Comparison of ENCODE assay signal across 8 mouse cellular contexts in the genomic region with DNA sequence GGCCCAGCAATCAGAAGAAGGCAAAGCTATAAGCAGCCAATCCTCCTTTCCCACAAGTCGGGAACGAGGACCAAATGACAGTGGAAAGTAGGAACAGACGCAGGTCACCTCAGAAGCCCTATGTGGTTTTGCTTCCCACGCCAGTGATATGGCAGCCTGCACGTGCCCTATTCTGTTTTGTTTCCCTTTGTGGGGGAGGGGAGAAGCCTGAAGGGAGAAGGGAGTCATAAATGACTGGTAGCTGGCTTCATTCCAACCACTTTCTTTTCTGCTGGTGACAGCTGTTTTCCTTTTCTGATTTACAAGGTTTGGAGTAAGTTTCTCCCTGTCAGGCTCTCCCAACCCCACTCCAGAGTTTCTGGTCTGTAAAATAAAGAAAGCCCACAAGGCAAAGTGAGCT. TPM values are rescaled to one million over a fixed set of nuclear protein-coding genes. Genes with fewer than 3 reads are reported as not detected.
A peak's percentile ranks its signal among the peaks of the same experiment; 100 is the strongest.
DNase-seq lines count a peak whose midpoint lies in the region; ATAC-seq lines count a peak whose summit lies in the region.

No protein-coding gene starts in this region.

- no peak for DNase-seq in hindbrain, embryonic 14.5 days (ENCODE audit: low spot score)
- DNase-seq in hindbrain, embryonic 11.5 days (ENCODE audit: low spot score) = no peak
- peak; percentile 76 for DNase-seq in lung, postnatal 10 days
- no peak for DNase-seq in testis, postnatal 14 days (ENCODE audit: low spot score)
- no peak for DNase-seq in spleen, adult 18-20 months

- no peaks in the 10 kb centered on the region for H3K27me3 ChIP-seq in hindbrain, embryonic 14.5 days (ENCODE audit: control insufficient read depth, insufficient read depth, low read length)
- no peaks in the 10 kb centered on the region for H3K27me3 ChIP-seq in hindbrain, embryonic 11.5 days (ENCODE audit: control insufficient read depth, insufficient read depth, low read length)
- no peaks in the 10 kb centered on the region for H3K27me3 ChIP-seq in embryonic facial prominence, embryonic 13.5 days
- no peaks in the 10 kb centered on the region for H3K27me3 ChIP-seq in hindbrain, embryonic 15.5 days

- no peaks in the 10 kb centered on the region for H3K9me3 ChIP-seq in hindbrain, embryonic 14.5 days (ENCODE audit: control insufficient read depth, low read length)
- no peaks in the 10 kb centered on the region for H3K9me3 ChIP-seq in hindbrain, embryonic 11.5 days (ENCODE audit: control insufficient read depth, low read length)
- no peaks in the 10 kb centered on the region for H3K9me3 ChIP-seq in embryonic facial prominence, embryonic 13.5 days
- H3K9me3 ChIP-seq in hindbrain, embryonic 15.5 days = no peaks in the 10 kb centered on the region

- no peak overlapping the region for H3K4me2 ChIP-seq in hindbrain, embryonic 14.5 days (replicated peaks)
- no peak overlapping the region for H3K4me2 ChIP-seq in hindbrain, embryonic 11.5 days (replicated peaks; ENCODE audit: low read depth, low read length)
- H3K4me2 ChIP-seq in embryonic facial prominence, embryonic 13.5 days = no peak overlapping the region
- no peak overlapping the region for H3K4me2 ChIP-seq in hindbrain, embryonic 15.5 days

- peaks cover 100% of the 10 kb centered on the region for H3K36me3 ChIP-seq in hindbrain, embryonic 14.5 days (replicated peaks; ENCODE audit: control insufficient read depth, insufficient read depth)
- peaks cover 56% of the 10 kb centered on the region for H3K36me3 ChIP-seq in hindbrain, embryonic 11.5 days (ENCODE audit: control insufficient read depth, insufficient read depth, low read length)
- H3K36me3 ChIP-seq in embryonic facial prominence, embryonic 13.5 days = peaks cover 100% of the 10 kb centered on the region
- H3K36me3 ChIP-seq in hindbrain, embryonic 15.5 days = peaks cover 98% of the 10 kb centered on the region

- no peak overlapping the region for H3K4me3 ChIP-seq in hindbrain, embryonic 14.5 days (replicated peaks; ENCODE audit: low read length)
- H3K4me3 ChIP-seq in hindbrain, embryonic 11.5 days (ENCODE audit: low read depth, low read length) = no peak overlapping the region
- H3K4me3 ChIP-seq in embryonic facial prominence, embryonic 13.5 days = no peak overlapping the region
- H3K4me3 ChIP-seq in hindbrain, embryonic 15.5 days = no peak overlapping the region

- H3K4me1 ChIP-seq in hindbrain, embryonic 14.5 days (replicated peaks; ENCODE audit: control insufficient read depth, insufficient read depth, low read length) = no peaks in the 10 kb centered on the region
- H3K4me1 ChIP-seq in hindbrain, embryonic 11.5 days (replicated peaks; ENCODE audit: control insufficient read depth, insufficient read depth, low read length) = no peaks in the 10 kb centered on the region
- peaks cover 22% of the 10 kb centered on the region for H3K4me1 ChIP-seq in embryonic facial prominence, embryonic 13.5 days
- peaks cover 7% of the 10 kb centered on the region; the same call in 1 of the 2 replicates for H3K4me1 ChIP-seq in hindbrain, embryonic 15.5 days (replicated peaks)

- 31% methylated on average over 5 of the region's 5 CpGs for WGBS in hindbrain, embryonic 14.5 days
- WGBS in hindbrain, embryonic 11.5 days = 70% methylated on average over 5 of the region's 5 CpGs
- 18% methylated on average over 5 of the region's 5 CpGs for WGBS in embryonic facial prominence, embryonic 13.5 days
- WGBS in hindbrain, embryonic 15.5 days = 31% methylated on average over 5 of the region's 5 CpGs

- H3K27ac ChIP-seq in hindbrain, embryonic 14.5 days = peak overlapping the region; percentile 38; the same call in 1 of the 2 replicates
- H3K27ac ChIP-seq in hindbrain, embryonic 11.5 days (ENCODE audit: low read depth, low read length) = no peak overlapping the region
- peak overlapping the region; percentile 49 for H3K27ac ChIP-seq in embryonic facial prominence, embryonic 13.5 days
- 0 out of 2 replicates have a peak overlapping the region, but pooled peaks have one; percentile 17 for H3K27ac ChIP-seq in hindbrain, embryonic 15.5 days (replicated peaks)

- no peak overlapping the region for H3K9ac ChIP-seq in hindbrain, embryonic 14.5 days
- H3K9ac ChIP-seq in hindbrain, embryonic 11.5 days (ENCODE audit: low read depth, low read length) = no peak overlapping the region
- no peak overlapping the region for H3K9ac ChIP-seq in embryonic facial prominence, embryonic 13.5 days
- H3K9ac ChIP-seq in hindbrain, embryonic 15.5 days = no peak overlapping the region

- no peak for ATAC-seq in hindbrain, embryonic 14.5 days (ENCODE audit: low FRiP score)
- no peak for ATAC-seq in hindbrain, embryonic 11.5 days (ENCODE audit: low FRiP score)
- ATAC-seq in embryonic facial prominence, embryonic 13.5 days (ENCODE audit: insufficient number of reproducible peaks, insufficient read depth, low FRiP score, low TSS enrichment, low read depth) = no peak
- no peak for ATAC-seq in hindbrain, embryonic 15.5 days (ENCODE audit: low FRiP score, low read depth)
- no peak for ATAC-seq in granulocyte monocyte progenitor cell, adult 5-6 weeks (replicated peaks; ENCODE audit: poor library complexity, severe bottlenecking)

RNA-seq across cellular contexts. Expression of a gene that starts 17.8 kb away (rescaled TPM):
- polyA plus RNA-seq in hindbrain, embryonic 14.5 days (2014; fragmentation: Nextera tagmentation; extraction: Ambion mirVana) = 9.9 and 10.1 TPM in 2 replicates
- 10.0 and 10.7 TPM in 2 replicates for polyA plus RNA-seq in hindbrain, embryonic 11.5 days (2014; fragmentation: Nextera tagmentation; extraction: Ambion mirVana)
- 17.1 and 17.4 TPM in 2 replicates for polyA plus RNA-seq in embryonic facial prominence, embryonic 13.5 days (2015; fragmentation: Nextera tagmentation; extraction: Ambion mirVana)
- polyA plus RNA-seq in hindbrain, embryonic 15.5 days (2015; fragmentation: Nextera tagmentation; extraction: Ambion mirVana) = 14.2 and 14.9 TPM in 2 replicates
- 8.7 and 11.5 TPM in 2 replicates for total RNA-seq in granulocyte monocyte progenitor cell, adult 5-6 weeks (2014; fragmentation: Nextera tagmentation)
- total RNA-seq in granulocyte monocyte progenitor cell, adult 5-6 weeks (2017) = 6.6 and 8.1 TPM in 2 replicates

RNA-seq across cellular contexts. Expression of a gene that starts 40.3 kb away (rescaled TPM):
- 3.0 and 3.9 TPM in 2 replicates for polyA plus RNA-seq in hindbrain, embryonic 14.5 days (2014; fragmentation: Nextera tagmentation; extraction: Ambion mirVana)
- polyA plus RNA-seq in hindbrain, embryonic 11.5 days (2014; fragmentation: Nextera tagmentation; extraction: Ambion mirVana) = 2.0 and 2.8 TPM in 2 replicates
- 3.9 and 4.2 TPM in 2 replicates for polyA plus RNA-seq in embryonic facial prominence, embryonic 13.5 days (2015; fragmentation: Nextera tagmentation; extraction: Ambion mirVana)
- polyA plus RNA-seq in hindbrain, embryonic 15.5 days (2015; fragmentation: Nextera tagmentation; extraction: Ambion mirVana) = 12.0 and 15.8 TPM in 2 replicates
- total RNA-seq in granulocyte monocyte progenitor cell, adult 5-6 weeks (2014; fragmentation: Nextera tagmentation) = 12.9 and 22.4 TPM in 2 replicates
- total RNA-seq in granulocyte monocyte progenitor cell, adult 5-6 weeks (2017) = 10.7 and 12.5 TPM in 2 replicates
